Mouse (Mus musculus): Measurements from ENCODE around the gene Ogfrl1.
"Not testable (repeated sequence)": the region's sequence is repeated elsewhere in the genome, so short reads cannot be mapped to it uniquely, and the experiment has no call there.

The Ogfrl1 gene

DNA sequence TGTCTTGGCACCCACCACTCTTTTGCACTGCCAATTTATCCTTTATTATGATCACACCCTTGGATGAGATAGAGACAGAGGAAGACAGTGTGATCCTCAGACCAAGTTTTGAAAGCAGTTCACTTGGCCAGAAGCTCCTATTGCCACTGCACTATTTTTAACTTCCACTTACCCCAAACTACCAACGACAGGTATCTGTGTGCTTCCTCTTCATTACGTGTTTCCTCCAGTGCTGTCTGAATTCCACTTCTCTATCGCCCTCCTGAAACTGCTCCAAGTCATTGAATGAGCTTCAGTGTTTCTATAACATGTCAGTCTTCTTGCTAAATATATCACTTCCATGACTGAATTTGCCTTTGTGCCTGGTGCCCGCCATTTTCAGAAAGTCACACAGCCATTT lies at the start of gene Ogfrl1:
TSS of gene Ogfrl1 (minus strand) at position 150 of the 400 bp plus-strand sequence.
- DNase-seq, result no peak

DNA sequence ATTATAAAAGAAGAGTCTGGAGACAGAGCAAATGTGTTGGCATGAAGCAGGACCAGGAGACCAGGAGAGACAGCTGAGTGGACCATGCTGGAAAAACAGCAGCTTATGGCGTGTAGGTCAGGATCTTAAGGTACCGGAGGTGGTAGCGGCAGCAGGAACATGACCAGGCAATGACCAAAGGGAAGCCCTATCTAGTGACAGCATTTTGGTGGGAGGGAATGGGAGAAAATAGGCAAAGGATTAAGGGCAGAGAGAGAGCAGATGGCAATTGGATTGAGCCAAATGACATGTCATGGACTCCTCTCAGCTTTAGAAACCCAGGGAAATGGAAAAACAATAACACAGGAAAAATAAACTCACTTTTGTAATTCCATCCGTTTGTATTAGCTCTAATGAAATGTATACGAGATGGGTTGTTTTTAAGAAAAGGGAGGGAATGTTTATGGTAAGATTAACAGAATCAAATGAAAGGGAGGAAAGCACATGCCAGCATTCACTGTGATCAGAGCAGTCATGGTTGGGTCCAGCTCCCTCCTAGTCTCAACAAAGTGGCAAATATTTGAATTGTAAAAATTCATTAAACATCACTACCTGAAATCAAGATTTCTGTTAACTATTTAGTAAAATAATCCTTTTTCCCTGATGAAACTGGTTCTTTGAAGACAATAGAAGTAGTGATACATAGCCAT lies 48.3 kb upstream of the Ogfrl1 start:
- peak; percentile 50 for DNase-seq

DNA sequence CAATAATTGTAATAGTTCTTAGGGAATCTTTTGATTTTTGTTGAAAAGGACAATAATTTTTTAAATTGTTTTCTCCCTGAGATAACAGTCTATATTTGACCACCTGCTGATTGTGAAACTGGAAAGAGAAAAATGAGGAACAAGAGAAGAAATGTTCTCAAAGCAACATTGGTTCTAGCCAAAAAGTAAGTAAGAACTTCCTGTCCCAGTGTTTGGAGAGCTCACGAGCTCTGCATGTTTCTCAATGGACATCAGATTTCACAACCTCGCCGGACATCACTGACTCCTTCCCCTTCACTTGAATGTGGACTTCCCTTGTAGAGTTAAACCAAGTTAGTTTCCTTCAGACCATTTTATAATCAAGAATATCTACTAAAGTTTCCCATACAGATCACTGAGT lies 36.0 kb upstream of the Ogfrl1 start:
- no peak for DNase-seq

DNA sequence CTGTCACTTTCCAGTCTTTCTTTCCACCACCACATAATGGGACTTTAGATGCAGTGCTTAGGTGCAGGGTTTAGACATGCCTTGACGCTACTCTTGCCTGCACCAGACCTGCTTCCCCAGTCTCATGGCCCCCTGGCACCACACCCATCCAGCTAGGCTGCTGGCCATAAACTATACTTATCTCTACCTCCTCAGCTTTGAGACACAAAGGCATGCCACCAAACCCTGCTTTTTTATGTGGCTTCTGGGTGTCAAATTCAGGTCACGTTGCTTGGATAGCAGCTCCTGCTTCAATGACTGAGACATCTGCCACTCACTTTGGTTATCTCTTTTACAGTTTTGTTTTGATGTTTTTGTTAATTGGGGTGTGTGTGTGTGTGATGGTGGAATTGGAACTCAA lies 28.9 kb upstream of the Ogfrl1 start:
- no peak for DNase-seq

DNA sequence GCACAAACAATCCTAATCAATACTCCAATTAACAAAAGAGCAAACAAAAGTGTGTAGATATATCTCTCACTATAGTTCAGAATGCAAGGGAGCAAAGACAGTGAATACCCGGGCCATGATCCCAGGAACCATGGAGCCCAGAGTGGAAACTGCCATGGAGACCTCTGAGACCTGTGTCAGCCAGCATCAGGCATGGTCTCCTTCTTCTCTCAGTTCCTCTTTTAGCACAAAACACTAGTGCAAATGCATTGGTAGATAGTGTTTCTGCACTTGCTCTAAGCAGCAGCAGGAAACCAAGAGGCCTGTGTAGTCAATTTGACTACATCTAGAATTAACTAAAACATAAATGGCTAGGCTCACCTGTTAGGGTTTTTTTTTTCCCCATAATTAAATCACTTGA lies 21.4 kb upstream of the Ogfrl1 start:
- no peak for DNase-seq

DNA sequence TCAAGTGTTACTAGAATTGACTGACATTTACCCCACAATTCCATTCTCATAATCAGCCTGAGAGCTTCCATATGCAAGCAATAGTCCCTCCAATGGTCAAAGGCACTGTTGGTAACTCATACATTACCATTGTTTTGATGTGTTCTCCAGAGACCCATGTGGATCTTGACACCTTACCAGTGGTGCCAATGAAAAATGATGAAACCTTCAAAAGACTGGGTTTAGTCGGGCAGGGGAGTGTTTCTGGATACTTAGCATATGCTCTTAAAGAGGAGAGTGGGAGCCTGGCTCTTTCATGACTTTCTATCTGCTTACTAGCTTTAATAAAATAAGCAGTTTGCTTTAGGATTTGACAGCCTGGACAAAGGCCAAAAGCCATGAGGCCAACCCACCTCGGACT lies 20.5 kb upstream of the Ogfrl1 start:
- DNase-seq, result no peak

DNA sequence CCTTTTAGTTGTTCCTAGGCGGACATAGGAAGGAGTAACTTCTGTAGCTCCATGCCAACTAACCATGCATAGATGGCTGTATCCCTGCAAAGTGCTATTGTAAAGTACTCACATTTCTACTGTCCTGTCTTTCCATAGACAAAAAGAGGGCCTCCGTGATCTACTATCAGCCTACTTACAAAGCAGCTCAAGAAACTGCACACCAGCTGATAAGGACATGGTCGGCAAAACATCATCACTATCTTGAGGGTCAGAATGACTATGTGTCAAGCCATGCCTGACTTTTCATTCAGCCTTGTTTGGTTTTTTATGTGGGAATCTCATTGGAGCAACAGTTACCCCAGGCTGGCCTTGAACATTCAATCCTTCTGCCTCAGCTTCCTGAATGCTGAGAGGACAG lies 20.0 kb upstream of the Ogfrl1 start:
- DNase-seq, result no peak

DNA sequence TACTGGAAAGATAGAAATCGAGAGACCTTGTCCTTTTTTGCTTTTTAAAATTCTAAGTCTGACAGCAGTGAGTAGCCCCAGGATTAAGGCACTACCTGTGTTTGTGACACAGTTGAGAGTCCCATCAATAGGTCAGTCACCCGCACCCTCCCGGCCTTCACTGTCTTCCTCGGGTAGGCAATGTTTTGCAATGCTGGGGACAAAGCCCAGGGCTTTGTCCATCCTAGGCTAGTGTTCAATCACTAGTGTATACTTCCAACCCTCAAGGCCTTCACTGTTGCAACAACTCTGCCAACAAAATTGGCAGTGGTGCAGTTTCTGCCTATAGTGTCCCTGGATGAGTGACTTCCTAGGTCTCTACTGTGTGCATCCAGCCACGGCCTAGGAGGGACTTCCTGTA lies 14.0 kb upstream of the Ogfrl1 start:
- no peak for DNase-seq

DNA sequence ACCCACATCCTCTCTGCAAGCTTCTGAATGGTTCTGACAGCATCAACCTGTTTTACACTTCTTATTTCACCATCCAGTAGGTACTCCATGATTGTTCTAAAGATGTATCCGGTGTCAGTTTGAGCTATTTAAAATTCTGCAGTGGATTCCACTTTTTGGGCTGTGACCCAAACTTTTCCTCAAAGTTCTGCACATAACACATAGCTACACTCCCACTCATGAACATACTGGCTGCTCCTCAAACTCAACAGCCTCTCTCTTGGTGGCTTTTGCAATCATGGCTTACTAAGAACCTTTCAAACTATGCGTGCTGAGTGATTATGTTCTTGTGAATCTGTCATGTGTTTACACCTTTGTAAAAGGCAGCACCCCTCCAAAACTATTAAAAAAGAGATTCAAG lies 12.4 kb upstream of the Ogfrl1 start:
- no peak for DNase-seq

DNA sequence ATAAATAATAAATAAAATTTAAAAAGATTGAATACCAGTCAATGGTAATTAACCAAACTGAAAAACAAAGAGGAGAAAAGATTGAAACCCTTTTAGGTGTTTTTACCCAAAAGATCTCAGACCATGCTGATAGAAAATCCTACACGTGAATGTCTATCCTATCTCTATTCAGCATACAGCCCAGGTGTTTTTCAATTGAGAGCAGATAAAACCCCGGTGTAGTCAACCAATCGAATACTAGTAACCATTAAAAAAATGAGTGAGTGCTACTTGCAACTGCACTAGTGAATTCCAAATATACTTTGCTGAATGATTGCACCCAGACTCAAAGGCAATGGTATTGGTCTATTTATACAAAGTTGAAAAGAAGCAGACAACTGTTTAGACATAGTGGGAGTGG lies 4.8 kb upstream of the Ogfrl1 start:
- no peak for DNase-seq

DNA sequence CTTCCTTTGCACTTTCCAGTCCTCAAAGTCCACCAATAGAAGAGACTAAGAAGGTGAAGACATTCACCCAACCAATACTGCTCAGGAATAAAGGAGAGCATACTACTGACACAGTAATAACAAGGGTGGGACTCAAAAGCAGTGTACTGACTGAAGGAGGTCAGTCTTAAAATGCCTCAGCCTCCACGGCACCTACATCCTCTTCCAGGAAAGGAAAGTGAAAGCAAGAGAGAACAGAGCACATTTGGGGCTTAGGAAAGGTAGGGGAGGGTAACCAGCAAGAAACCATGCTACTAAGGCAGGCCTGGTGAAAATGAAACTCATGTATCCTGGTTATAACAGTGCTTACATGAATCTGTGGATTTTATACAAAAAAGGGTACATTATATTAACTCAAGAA lies 2.0 kb upstream of the Ogfrl1 start:
- DNase-seq, result no peak

DNA sequence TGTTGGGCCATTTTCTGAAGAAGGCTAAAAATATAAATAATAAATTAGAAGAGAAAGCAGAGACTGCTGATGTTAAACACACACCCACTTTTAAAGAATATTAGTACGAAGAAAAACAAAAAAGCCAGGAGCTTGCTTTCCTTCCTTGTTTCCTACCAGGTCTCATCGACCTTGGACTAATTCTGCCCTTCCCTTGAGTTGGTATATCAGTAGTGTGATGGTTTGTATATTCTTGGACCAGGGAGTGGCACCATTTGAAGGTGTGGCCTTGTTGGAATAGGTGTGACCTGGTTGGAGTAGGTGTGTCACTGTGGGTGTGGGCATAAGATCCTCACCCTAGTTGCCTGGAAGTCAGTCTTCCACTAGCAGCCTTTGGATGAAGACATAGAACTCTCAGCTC lies 3.2 kb downstream of the Ogfrl1 start:
- DNase-seq, result not testable (repeated sequence)

DNA sequence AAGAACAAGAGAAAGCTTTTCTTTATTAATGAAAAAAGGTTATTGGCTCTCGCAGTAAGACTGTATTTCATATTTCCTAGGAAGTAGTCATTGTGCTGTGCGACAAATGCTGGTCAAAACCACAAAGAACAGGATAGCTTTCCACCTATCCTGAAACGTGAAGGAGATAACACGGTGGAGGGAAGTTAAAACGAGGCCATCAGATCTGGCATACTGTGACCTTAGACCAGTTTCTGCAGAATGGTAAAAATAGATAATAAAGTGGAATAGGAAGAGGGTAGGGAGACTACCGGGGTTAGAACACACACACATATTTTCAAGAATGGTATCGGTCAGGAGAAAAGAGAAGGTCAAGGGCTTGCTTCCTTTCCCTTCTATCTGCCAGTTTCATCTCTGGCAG lies 5.8 kb downstream of the Ogfrl1 start:
- no peak for DNase-seq

DNA sequence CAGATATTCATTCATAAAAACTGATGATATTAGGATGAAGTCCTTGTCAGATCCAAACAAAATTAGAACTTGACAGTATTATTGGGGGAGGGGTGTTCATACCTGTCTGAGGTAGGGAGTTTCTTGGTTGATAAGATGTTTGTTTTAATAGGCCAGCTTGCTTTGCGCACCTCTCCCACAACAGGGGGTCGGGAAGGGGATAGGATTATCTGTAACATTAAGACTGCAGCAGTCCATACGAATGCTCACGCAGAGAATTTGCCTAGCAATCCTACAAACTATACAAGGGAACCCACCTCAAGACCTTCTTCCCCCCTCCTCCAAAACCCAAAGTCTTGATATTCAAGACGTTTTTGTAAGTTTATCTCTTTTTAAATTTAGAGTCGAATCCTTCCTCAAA lies 13.2 kb downstream of the Ogfrl1 start:
- DNase-seq, result peak; percentile 21

DNA sequence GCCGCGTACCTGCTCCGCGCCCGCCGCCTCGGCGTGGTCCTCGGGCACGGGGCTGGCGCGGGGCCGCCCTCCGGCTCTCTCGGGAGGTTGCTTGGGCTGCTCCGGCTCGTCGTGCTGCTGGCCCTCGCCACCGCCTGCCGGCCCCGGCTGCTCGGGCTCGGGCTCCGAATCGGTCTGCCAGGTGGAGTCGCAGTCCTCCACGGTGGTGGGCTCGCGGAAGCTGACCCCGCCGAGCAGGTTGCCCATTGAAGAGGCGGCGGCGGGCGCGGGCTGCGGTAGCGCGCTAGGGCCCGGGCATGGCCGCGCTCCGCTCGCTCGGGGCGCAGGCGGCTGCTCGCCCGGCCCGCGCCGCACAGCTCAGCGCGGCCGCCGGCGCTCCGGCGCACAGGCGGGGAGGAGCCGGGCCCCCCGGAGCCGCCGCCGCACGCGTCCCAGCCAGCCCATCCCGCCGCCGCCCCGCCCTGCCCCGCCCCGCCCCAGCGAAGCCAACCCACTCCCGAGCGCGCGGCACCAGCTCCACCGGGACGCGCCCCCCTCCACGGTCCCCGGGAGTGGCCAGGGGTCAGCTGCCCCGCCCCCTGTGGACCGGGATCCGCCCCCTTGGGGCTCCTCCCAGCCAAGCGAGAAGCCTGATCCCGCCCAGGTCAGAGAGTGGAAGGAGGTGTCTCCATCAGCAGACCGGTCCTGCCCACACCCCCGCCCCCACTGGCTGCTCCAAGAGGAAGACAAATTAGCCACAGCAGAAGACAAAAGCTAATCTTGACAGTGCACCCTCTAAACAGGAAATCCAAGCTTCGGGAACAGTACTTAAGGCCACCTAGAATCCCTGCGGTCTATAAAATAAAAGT lies 14.5 kb downstream of the Ogfrl1 start:
- DNase-seq, result peak; percentile 99

DNA sequence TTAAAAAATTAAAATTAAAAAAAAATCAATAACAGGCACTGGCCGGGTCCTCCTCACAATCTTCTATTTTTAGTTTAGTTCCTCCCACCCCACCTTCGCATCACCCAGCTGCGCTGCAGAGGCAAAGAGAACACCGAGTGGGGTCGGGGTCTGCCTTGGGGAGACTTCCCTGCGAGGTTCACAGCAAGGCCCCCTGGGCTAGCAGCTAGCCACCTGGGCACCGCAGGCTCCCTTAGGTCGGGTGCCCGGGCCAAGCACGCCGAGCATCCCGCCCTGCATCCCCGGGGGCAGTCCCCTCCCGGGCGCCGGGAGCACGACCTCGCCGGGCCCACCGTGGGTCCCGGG lies 15.1 kb downstream of the Ogfrl1 start:
- no peak for DNase-seq

DNA sequence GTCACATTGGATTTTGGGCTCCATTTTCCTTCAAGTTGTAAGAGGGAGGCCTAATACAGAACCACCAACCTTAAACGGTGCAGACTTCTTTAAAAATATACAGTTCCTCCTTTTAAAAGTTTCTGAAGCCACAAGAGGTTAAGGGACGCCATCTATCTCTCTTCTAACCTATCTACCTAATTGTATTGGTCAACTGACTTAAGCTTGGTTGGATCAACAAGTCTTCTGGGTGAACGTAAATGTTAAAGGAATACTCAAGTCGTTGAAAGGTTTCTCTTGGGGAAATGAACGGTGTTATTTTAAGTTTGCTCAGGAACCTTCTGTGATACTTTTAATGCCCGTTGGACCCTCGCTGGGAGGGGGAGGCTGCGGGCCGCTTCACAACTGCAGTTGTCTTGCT lies 15.5 kb downstream of the Ogfrl1 start:
- no peak for DNase-seq

DNA sequence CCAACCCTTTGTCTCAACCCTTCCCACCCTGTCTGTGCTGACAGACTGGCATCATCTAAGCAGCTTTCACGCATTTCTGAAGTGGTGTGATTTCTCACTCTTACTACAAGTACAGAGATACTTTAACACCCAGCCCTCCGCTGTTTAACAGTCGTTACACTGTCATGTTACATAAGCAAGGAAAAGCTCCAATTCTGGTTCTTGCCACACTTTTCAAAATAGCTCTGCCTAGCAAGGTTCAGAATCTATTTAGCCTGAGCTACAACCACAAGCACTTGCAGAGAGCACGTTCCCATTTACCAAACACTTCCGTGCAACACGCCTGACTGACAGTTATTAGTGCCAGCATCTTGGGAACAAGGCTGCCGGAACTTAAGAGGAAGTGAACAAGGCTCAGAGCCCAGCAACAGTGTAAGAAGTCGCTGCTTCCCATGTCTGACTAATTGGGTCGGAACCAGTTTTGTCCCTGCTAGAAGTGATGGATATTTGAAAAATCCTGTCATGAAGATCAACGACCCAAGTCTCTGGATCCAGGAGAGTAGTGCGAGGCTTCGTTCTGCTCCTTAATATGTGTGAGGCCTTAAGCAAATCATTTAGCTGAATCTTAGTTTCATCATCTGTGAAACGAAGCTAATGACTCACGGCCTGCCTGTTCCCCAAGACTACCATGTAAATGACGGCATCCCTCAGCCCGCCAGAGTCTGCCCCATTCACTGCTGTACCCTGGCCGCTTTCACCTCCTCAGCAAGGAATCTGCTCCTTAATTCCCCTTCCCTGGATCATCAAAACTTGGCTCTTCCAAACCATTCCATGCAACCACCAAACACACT lies 17.4 kb downstream of the Ogfrl1 start:
- DNase-seq, result peak; percentile 38

DNA sequence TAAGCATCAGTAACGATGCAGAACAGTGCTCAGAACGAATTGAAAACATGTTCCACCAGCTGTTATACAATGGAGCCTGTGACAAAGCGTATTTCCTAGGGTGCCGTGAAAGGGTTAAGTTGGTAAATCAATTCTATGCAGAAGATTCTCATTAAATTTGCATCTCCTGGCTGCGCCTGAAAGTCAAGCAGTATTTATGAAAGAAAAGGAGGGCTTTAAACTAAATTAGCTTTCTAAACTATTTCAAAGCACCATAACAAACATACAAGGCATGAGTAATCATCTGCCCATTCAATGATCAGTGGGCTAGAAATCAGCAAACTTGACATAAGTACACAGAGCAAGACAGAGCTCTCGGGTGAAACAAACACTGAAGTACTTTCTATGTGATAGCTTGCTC lies 18.3 kb downstream of the Ogfrl1 start:
- no peak for DNase-seq

DNA sequence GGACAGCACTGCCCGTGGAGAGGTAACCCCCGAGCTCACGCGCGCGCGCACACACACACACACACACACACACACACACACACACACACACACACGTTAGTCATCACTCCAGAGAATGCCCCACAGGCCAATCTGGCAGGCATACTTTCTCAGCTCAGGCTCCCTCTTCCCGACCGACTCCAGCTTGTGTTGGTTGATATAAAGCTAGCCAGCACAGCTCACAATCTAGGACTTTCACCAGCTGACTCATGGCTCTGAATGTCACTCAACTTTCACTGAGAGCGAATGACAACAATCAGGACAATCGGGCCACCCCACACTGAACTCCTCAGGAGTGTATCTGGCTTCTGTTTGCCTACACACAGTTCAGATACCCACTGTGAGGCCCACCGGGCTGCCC lies 20.0 kb downstream of the Ogfrl1 start:
- DNase-seq, result peak; percentile 20

DNA sequence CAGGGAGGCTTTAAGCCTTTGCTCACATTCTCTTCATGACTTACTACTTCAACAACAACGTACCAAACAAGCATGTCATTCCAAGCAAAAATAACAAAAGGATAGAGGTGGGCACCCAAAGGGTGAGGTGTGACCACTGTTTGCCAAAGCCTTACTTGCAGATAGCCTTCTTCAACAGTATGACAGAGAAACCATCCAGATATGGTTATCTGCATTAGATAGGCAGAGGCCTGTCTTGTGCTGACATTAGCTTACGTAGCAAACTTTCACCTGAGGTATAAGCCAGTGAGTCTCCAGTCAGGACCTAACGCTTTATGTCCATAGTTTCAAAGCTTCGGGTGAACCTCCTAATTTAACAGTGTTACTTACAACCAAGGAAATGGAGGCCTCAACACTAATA lies 23.4 kb downstream of the Ogfrl1 start:
- DNase-seq, result no peak

DNA sequence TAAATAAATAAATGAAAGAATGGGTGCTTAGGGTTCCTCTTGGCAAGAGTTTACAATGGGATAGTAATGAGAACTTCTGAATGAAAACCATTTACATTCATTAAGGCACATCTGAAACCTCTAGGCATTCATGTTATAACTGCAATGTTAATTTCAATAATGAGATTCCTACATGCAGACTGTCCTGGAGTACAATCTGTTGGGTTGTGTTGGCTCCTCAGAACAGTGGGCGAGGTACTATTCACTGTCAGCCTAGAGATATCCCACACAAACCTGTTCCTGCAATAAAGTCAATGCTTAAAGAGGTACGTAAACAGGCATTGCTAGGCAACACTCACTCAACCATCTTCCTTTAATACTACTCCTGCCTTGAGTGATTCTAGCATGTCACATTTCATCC lies 32.0 kb downstream of the Ogfrl1 start:
- DNase-seq, result no peak

DNA sequence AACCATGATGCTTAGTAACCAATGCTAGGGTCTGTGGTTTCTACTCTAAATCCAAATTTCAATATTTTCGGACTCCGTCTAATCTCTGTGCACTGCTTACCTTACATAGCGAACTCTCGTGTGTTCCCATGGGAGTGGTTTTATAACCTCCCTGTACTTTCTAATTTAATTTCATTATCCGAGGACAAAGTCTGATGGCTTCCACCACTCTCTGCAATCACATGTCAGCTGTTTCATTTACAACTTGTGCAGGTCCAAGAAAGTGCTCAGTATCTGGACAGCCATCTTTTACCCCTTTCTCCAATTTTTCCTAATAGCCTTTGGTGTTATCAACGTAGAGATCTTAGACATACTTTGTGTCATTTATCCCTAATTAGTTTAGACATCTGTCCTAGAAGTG lies 44.7 kb downstream of the Ogfrl1 start:
- no peak for DNase-seq

DNA sequence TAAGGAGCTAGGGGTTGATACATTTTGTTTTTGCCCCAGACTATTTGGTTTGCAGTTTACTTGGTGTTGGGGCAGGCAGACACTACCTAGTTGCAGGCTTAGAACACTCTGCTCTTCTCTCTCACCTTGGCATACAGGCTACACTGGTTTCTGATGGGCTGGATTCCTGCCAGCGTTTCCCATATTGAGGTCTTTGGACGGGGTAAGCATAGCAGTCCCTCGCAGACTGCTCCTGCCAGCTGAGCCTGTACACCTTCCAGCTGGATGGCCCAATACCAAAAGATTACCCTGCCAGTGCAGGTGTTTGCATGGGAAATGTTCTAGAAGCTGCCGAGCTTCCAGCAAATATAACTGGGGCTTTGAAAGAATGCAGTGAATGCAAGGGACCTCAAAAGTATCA lies 45.8 kb downstream of the Ogfrl1 start:
- peak; percentile 44 for DNase-seq

Measured in cerebellum, adult 11 months (tissue).